Mouse (Mus musculus) monocyte, adult 59 days (primary cell): ENCODE measurements around the gene Rab37. TPM values are rescaled to one million over a fixed set of nuclear protein-coding genes. Genes with fewer than 3 reads are reported as not detected.

Source experiments
- total RNA-seq, 2 experiments: library from RNA; stranded (reverse); gene quantifications; one replicate each; pipeline ENCODE4 v1.2.4; 2023

Gene Rab37
- total RNA-seq = 1 to 10 TPM; 1.5 to 1.6 TPM

DNA sequence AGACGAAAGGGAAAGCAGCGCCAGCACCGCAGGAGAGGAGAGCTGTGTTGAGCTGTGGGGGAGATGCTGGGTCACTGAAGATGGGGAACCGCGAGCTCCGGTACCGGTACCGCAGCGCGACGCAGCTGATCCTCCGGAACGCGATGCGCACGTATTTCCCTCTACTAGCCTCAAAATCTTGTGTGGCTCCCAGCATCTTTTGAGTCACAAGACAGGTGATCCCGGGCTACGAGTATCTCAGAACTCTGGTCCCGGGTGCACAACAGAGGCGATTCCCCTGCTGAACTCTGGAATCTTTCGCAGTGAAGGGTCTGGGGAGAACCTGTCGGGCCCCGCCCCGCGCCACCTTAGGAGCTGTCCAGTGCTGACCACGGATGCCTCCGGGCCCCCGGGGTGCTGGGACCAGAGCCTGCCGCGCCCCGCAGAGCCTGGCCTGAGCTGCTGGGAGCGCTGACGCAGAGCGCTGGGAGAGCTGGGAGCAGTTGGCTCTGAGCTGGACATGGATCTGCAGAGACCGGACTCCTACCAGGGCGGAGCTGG is at the start of gene Rab37:
TSS of gene Rab37 (plus strand) at position 70 of the 540 bp plus-strand sequence.

DNA sequence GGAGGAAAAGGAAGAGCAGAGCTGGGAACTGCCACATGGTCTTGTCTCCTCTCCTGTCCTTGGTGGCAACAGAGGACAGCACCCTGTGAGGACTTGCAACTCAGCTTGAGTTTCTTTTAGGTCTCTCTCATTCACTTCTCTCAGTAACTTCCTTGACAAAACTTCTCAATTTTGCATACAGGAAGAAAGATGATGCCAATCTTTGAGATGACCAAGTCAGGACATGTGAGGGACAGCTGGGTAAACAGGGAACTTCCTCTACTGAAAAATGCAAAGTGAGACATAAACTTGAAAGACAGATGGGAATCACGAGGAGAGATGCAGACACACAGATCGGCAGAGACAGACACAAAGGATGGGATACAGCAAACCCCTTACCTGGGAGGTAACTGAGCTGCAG is 43.0 kb upstream of the Rab37 start, which contains the start of gene Cd300ld3:
TSS of gene Cd300ld3 (minus strand) at position 151 of the 400 bp plus-strand sequence.

DNA sequence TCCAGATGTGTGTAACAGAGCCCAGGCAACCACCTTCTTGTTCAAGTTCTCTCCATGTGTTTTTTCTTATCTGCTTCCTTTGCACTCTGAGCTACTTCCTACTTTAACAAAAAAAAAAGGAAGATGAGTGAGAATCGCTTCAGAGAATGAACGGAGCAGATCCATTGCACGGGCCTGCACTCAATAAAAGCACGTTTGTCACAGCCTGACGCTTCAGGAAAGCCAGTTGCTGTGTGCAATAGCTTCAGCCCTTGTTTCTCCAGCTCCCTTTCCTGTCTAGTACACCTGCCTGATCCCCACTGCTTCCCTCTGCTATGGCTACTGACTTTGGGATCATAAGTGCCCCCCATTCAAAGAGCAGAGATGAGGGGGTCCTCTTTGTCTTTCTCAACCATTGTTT is 29.2 kb upstream of the Rab37 start, which contains the start of gene Cd300e:
TSS of gene Cd300e (minus strand) at position 101 of the 400 bp plus-strand sequence.

DNA sequence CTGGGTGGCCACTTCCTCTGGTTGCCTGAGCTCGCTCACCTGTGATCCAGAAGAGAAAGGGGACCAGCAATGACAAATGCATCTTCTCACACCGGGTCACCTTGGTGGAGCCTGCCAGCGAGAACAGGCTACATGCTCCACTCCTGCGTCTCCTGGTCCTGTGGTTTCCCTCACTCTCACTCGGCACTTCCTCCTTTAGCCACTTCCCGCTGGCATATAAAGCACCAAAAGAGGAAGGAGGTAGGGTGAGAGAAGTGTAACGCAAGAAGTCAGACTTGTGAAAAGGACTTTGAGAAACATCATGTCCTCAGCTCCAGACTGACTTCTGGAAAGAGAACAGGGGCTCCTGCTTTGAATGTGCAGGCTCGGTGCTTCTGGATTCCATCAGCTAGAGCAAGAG is 42.6 kb downstream of the Rab37 start, which contains the start of gene Cd300lf:
TSS of gene Cd300lf (minus strand) at position 193 of the 400 bp plus-strand sequence.

DNA sequence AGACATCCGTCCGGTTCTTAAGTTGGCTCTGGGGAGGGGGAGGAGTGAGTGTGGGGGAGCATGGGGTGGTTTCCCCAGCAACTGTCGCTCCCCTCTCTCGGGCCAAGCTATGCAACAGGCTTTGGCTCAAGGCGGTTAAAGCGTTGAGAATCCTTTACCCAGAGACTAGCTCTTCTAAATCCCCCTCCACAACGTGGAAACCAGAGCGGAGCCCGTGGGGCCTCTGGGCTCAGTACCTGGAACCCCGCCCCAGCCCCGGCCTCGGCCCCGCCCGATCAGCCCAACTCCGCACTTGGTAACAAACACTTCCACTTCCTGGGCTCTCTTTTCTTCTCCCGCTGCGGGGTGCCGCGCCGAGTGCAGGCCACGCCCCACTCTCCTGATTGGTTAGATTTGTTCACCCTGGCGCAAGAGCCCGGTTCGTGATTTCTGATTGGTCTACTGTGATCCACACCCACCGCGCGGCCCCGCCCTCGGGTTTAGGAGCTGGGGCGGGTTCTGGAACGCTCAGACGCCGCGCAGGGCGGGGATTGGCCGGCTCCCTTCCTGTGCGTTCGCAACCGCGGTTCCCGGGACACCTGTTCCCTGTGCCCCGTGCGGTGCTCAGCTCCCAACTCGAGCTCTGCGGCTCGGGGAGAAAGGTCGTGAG is 71.7 kb downstream of the Rab37 start, which contains the start of gene Slc9a3r1:
TSS of gene Slc9a3r1 (plus strand) at position 510 of the 649 bp plus-strand sequence.

DNA sequence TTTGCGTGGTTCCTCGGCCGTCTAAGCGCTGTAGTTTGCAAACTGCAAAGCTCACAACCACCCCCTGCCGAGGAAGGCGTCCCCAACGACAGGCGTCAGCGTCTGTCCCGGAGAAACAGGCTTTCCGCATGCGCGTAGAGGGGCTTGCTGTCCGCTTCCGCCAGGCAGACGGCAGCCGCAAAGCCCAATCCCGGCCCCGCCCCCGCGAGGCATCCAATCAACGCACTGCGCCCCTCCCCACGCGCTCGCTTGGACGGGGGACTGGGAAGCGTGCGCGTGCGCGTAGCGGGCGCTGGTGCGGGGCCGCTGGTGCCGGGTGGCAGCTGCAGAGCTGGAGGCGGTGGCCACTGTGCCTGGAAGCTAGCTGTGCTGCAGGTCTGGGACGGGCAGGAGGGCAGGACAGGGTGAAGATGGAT is 96.0 kb downstream of the Rab37 start, which contains the start of gene Tmem104:
TSS of gene Tmem104 (plus strand) at position 264 of the 416 bp plus-strand sequence.

DNA sequence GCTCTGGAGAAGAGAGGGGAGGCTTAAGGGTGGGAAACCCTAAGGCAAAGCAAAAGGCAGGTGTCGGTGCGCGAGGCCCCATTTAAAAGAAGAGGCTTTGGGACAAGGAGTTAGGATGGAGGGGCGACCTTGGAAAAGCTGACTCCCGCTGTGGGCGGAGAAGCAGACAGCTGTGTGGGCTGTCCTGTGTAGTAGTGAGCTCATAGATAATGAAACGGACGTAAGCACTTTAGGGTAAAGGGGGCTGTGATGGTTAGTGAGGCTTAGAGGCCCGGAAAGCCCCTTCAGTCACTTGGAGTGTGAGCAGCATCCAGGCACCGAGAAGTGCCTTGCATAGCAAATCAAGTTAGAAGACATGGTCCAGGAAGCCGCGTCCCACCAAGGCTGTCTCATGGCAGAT is 96.5 kb downstream of the Rab37 start, which contains the start of gene Nat9:
TSS of gene Nat9 (minus strand) at position 167 of the 400 bp plus-strand sequence.

Other genes with a start within 250 kb of the Rab37 start
- 10 to 100 TPM; 22.6 to 32.7 TPM for gene Gprc5c, start 240.3 kb upstream of the Rab37 start, total RNA-seq
- gene Cd300a, start 201.4 kb upstream of the Rab37 start, total RNA-seq = 100 to 1,000 TPM; 240 to 258 TPM
- 100 to 1,000 TPM in 1 of 2 experiments, 10 to 100 TPM in 1; 96.4 to 113 TPM for gene Cd300lb, start 157.0 kb upstream of the Rab37 start, total RNA-seq
- gene Cd300c, start 122.3 kb upstream of the Rab37 start, total RNA-seq = 1 to 10 TPM; 2.6 to 3.0 TPM
- 10 to 100 TPM; 70.1 to 76.9 TPM for gene Cd300ld, start 101.5 kb upstream of the Rab37 start, total RNA-seq
- 100 to 1,000 TPM; 272 to 297 TPM for gene Cd300c2, start 89.6 kb upstream of the Rab37 start, total RNA-seq
- gene Cd300ld2, start 75.2 kb upstream of the Rab37 start, total RNA-seq = under 1 TPM in 1 of 2 experiments, not detected in 1; 0.91 TPM
- gene Cd300ld4, start 64.4 kb upstream of the Rab37 start, total RNA-seq = 1 to 10 TPM; 1.1 to 1.7 TPM
- 100 to 1,000 TPM; 259 to 275 TPM for gene Cd300ld5, start 53.7 kb upstream of the Rab37 start, total RNA-seq
- 100 to 1,000 TPM; 153 to 264 TPM for gene Cd300ld3, start 43.0 kb upstream of the Rab37 start, total RNA-seq
- 100 to 1,000 TPM; 126 to 137 TPM for gene Cd300e, start 29.3 kb upstream of the Rab37 start, total RNA-seq
- 10 to 100 TPM; 28.8 to 29.9 TPM for gene Cd300lf, start 42.6 kb downstream of the Rab37 start, total RNA-seq
- 10 to 100 TPM; 82.4 to 86.6 TPM for gene Slc9a3r1, start 71.9 kb downstream of the Rab37 start, total RNA-seq
- gene Tmem104, start 96.1 kb downstream of the Rab37 start, total RNA-seq = 10 to 100 TPM; 59.0 to 72.0 TPM
- 10 to 100 TPM; 16.3 to 18.5 TPM for gene Nat9, start 96.4 kb downstream of the Rab37 start, total RNA-seq
- not detected for gene Grin2c, start 175.8 kb downstream of the Rab37 start, total RNA-seq
- gene Fdxr, start 185.6 kb downstream of the Rab37 start, total RNA-seq = 10 to 100 TPM; 10.6 to 12.1 TPM
- gene Fads6, start 206.2 kb downstream of the Rab37 start, total RNA-seq = 1 to 10 TPM; 1.2 to 1.4 TPM
- gene Otop2, start 215.7 kb downstream of the Rab37 start, total RNA-seq = not detected
- gene Ush1g, start 230.6 kb downstream of the Rab37 start, total RNA-seq = not detected
- not detected for gene Otop3, start 243.3 kb downstream of the Rab37 start, total RNA-seq